Mouse (Mus musculus) ovary, adult 18-20 months (tissue): ENCODE data around the gene Nes.
A peak's percentile ranks its signal among the peaks of the same experiment; 100 is the strongest.

Experiments
- DNase-seq: peaks from one replicate; pipeline ENCODE4 v3.0.0; 2022; ENCODE audit warnings: low spot score, mixed read lengths

Nes gene

DNA sequence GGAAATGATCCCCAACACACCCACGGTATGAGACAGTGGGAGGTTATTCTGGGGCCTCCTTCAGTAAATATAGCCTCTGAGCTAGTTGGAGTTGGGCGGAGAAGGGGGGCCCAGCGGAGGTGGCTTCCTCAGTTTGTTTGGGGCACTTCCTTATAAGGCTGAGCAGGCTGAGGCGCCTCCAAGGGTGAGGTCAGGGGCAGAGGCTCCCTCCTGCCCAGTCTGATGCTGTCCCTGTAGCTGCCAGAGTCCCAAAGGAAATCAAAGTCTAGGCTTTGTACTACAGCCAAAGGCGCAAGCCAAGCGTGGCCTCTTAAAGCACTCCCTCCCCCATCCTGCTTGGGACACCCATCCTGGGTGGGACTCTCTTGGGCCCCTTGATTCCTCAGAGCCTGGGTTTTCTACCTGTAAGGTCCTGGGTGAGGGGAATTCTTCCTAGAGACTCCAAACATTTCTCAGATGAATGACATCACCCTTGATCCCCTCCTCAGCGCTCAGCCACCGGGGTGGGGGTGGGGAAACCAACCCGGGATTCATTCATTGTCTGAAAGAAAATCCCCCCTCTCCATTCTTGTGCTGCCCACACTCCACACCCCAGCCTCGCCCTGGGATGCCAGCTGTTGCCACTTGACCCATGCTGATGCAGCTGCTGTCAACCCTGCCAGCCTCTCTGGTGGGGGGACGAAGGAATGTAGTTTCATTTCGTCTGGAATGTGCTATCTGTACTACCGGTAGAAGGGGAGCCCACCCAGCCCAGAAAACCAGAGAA lies 12.1 kb downstream of the Nes start:
- DNase-seq = no peak

DNA sequence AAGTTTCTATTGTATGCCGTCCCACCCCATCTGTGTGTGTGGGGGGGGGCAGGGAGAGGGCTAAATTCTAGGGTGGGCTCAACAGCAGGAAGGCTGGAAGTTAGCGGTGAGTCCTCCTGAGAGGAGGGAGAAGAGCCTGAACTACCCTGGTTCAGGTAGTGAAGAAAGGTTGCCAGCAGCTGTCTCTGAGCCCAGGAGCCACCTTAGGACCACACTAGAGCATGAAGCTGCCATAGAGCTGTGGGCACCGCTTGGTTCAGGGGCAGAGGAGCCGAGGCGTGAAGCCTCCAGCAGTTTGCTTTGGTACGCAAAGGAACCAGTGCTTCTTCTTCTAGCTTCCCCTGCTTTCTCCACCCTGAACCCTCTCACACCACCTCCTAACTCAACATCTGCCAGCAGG lies 12.7 kb downstream of the Nes start:
- no peak for DNase-seq

- no peak for DNase-seq
Observed at GRCm38 (mm10) chr3:87984094-87984493, 13.2 kb downstream of the Nes start.

- DNase-seq = no peak
Observed at GRCm38 (mm10) chr3:87985505-87986320, 14.8 kb downstream of the Nes start.

GRCm38 (mm10) chr3:87986868-87987267 lies 16.0 kb downstream of the Nes start:
- DNase-seq = peak; percentile 81

GRCm38 (mm10) chr3:87987633-87988032 lies 16.8 kb downstream of the Nes start:
- DNase-seq = no peak

- no peak for DNase-seq
Observed at GRCm38 (mm10) chr3:87988068-87988467, 17.2 kb downstream of the Nes start.

- DNase-seq = no peak
Observed at GRCm38 (mm10) chr3:87989935-87990334, 19.1 kb downstream of the Nes start.

DNA sequence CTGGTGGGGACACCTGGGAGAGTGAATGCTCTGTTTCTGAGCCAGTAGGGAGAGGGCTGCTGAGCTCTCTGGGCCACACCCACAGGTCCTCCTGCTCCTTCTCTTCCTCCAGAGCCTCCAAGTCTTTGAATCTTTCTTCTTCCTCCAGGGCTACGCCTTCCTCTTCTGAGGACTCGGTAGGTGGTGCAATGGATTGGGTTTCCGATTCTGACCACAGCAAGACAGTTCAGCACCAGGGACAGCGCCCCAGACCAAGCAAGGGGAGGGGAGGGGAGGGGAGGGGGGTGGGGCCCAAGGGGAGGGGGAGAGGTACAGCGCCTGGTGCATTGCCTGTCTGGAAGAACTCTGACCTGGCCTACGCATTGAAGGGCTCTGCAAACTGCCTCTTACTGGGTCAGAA lies 22.6 kb downstream of the Nes start:
- no peak for DNase-seq

- DNase-seq = no peak
Observed at GRCm38 (mm10) chr3:87995331-87995730, 24.5 kb downstream of the Nes start.

GRCm38 (mm10) chr3:87996401-87996800 lies 25.5 kb downstream of the Nes start:
- DNase-seq = no peak

GRCm38 (mm10) chr3:87996971-87997614 lies 26.2 kb downstream of the Nes start:
- no peak for DNase-seq

DNA sequence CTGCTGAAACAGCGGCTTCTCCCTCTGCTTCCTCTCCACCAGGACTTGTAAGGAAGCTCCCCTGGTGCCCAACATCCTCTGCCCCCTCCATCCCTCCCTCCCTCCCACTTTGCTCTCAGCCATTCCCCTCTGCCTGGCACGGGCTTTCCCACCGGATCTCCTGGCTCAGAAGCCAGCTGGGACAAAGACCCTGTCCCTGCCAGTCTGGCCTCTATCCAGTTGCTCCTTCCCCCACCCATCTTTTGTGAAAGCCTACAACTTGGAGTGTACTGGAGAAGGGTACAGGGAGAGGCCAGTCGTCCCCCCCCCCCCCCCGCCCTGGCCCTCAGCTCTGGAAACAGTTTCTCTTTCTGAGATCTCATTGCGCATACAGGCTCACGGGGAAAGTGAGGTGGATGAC lies 27.9 kb downstream of the Nes start:
- DNase-seq = no peak

DNA sequence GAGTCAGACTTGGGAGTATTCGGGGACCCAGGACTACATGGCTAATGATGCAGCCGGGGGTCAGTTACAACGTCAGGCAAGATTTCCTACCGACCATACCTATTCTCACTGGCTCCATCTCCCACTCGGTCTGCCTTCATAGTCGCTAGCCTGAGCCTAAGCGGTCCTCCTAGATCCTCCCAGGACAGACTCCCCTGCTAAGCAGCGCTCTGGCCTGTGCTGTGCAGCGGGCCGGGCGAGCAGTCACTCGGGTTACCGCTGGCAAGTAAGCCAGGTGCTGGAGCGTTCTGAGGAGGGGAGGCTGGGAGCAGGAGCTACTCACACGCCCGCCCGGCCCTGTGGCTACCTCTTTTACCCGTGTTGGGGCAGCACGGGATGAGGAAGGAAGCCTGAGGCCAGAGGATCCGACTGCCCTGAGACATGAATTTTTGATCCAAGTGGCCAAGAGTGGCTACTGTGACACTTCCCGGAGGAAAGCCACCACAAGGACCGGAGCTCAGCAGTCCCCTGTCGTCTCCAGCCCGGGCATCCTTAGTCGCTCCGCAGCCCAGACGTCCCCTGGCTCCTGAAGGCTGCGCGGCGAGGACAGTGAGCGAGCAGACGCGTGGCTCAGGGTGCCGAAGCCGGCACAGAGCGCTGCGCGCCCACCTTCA lies 28.5 kb downstream of the Nes start:
- no peak for DNase-seq

DNA sequence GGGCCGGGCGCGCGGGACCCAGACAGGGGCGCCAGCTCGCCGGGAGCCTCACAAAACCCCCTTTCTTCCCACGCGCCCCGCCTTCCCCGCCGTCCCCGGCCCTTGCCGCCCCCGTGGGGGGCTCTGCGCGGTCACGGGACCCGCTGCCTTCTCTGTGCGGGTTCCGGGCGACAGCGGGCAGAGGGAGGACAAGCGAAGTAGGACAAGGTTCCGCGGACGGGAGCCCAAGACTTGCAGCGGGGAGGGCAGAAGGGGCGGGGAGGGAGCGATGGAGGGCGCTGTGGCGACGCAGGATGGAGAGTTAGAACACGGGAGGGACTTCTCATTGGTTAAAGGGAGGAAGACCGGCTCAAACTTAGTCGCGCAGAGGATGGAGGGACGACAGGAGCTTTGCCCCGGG lies 29.3 kb downstream of the Nes start, which contains the start of gene Bcan:
TSS of gene Bcan (minus strand) at position 50 of the 400 bp plus-strand sequence.
- DNase-seq = no peak

GRCm38 (mm10) chr3:88000816-88001595 lies 30.1 kb downstream of the Nes start:
- DNase-seq = peak; percentile 62

DNA sequence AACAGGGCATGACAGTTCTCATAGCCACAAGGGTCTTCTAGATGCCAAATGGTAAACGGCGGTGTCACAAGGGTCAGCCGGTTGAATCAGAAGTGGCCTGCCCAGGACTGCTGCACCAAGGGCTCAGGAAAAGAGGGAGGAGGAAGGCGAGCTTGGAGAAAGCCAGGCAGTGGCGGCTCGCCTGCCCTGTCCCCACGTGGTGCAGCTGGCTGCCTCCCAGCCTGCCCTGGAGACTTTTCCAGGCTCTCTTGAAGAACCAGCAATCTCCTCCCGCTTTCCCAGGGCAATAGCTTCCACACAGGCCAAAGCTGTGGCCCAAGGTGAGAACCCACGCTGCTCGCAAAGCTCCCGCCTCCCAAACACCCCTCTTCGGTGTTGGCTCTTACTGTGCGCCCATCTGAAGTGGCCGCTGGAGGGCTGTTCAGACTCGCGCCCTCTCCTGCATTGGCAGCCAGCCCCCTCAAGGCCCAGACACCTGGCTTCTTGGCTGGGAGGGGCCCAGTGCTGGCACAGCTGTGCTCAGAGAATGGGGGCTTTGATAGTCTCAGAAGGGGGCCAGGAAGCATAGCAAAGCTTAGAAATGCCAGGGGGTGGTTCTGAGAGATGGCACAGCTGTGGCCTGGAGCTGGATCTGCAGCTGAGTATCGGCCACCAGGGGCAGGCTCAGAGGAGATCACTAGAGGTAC lies 31.6 kb downstream of the Nes start:
- no peak for DNase-seq

DNA sequence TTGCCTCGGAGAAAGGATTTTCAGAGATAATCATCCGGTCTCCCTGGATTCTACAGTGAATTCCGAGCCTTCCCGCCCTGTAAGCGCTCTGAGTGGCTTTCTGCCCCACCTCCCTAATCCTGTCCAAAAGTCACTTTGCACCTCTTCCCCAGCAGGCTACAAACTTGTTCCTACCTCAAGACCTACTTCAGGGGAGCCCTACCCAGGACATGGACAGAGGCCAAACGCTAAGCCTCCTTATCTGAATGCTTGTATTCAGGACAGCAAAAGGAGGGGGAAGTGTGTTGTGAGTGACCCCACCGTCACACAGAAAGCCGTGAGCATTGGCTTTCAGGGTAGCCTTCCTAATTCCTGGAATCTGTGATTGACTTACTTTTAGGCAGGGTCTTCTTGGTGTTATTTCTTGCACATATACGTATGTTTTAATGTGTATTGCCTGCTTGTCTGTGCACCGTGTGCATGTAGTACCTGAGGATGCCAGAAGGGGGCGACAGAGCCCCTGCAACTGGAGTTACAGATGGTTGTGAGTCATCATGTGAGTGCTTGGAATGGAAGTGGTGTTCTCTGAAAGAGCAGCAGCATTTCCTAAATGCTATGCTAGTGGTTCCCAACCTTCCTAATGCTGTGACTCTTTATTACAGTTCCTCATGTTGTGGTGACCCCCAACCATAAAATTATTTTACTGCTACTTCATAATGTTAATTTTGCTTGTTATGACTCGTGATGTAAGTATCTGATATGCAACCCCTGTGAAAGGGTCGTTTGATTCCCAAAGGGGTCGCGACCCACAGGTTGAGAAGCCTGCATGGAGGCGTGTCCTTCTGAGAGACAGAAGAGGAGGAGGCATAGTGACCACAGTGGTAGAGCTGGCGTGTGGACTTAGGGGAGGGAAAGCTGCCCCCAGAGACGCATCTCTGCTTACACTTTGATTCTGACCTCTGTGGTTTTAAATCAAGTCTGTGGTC lies 35.2 kb downstream of the Nes start:
- DNase-seq = no peak

DNA sequence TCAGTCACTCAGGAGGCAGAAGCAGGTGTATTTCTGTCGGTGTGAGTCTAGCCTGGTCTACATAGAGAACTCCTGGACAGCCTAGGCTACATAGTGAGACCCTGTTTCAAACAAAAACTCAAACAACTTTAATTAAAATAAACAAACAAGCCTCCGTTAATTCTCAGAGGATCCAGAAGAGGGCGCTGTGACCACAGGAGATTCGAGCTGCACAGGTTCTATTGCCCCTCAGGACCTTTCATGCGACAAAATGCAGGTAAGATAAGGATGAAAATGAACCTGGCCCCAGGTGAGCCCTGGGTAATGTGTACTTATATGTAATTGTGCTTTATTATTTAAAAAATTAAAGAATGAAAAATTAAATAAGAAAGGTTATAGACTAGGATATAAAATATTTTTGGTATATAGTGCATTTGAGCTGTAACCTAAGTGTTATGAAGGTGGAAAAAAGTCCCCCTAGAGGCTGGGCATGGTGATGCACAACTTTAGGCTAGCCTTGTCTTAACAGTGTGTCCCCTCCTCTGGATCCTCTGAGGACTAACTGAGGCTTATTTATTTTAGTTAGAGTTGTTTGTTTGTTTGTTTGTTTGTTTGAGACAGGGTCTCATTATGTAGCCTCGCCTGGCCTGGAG lies 39.9 kb downstream of the Nes start:
- no peak for DNase-seq
